Mouse (Mus musculus) lung, adult 2 months (tissue): ENCODE results near the gene Mettl16.

ENCODE experiments used
- CTCF ChIP-seq: fragments of 200-500 bp; IDR thresholded peaks from 2 replicates; pipeline ENCODE4 v1.5.1; 2011; ENCODE audit warnings: mild to moderate bottlenecking, low read length, control low read depth; ENCODE audit not compliant: insufficient read depth
- POLR2A ChIP-seq: fragments of 200-500 bp; IDR thresholded peaks from 2 replicates; pipeline ENCODE4 v1.6.1; 2011; ENCODE audit warnings: low read depth, mild to moderate bottlenecking, control low read depth, low read length, borderline replicate concordance; ENCODE audit errors: extremely low read depth

DNA sequence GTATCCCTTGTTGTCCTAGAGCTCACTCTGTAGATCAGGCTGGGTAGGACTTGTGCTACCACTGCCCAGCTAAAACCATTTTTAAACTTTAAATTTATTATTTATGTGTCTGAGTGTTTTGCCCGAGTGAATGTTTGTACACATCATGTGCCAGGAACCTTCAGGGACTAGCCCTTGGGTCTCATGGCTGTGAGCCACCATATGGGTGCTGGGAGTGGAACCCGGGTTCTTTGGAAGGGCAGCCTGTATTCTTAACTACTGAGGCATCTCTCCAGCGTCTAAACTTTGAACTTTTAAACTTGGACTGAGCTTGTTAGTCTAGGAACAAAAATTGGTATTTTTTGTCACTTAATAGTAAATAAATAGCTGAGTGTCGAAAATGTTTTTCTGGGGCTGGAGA is 22.2 kb downstream of the Mettl16 start:
- no peak for TF ChIP-seq POLR2A
- TF ChIP-seq CTCF: no peak
